Mouse (Mus musculus): Measurements from ENCODE around the gene Cdk16. TPM values are rescaled to one million over a fixed set of nuclear protein-coding genes. Genes with fewer than 3 reads are reported as not detected.

The Cdk16 gene
- polyA plus RNA-seq (2015; fragmentation: Nextera tagmentation; extraction: Ambion mirVana), result 111 and 127 TPM in 2 replicates

GRCm38 (mm10) chrX:20687519-20688067, at the start of gene Cdk16:
Gene Cdk16, plus strand, starts transcription at chrX:20687954.
- Histone ChIP-seq H3K4me2 (peak within 1 kb of the TSS; percentile 65), H3K36me3 (peaks cover 8% of the 10 kb centered on the region), H3K4me3 (peak within 1 kb of the TSS; percentile 64), H3K4me1 (peaks cover 10% of the 10 kb centered on the region), H3K9me3 (no peaks in the 10 kb centered on the region), H3K9ac (peak within 1 kb of the TSS; percentile 91), H3K27ac (peak within 1 kb of the TSS; percentile 95), H3K27me3 (no peaks in the 10 kb centered on the region)
- WGBS, result 24% methylated on average over 16 of the region's 16 CpGs
- peak; percentile 90 for ATAC-seq (ENCODE audit: insufficient number of reproducible peaks, insufficient read depth, low FRiP score, low TSS enrichment, low read depth)

GRCm38 (mm10) chrX:20638141-20638540, 49.6 kb upstream of the Cdk16 start:
- 92% methylated on average over 2 of the region's 2 CpGs for WGBS
- Histone ChIP-seq H3K9me3 (no peaks in the 10 kb centered on the region), H3K36me3 (peaks cover 70% of the 10 kb centered on the region), H3K4me2 (no peak overlapping the region), H3K4me1 (no peaks in the 10 kb centered on the region), H3K27me3 (no peaks in the 10 kb centered on the region), H3K27ac (no peak overlapping the region), H3K9ac (no peak overlapping the region), H3K4me3 (no peak overlapping the region)
- ATAC-seq (ENCODE audit: insufficient number of reproducible peaks, insufficient read depth, low FRiP score, low TSS enrichment, low read depth), result no peak

- H3K36me3 ChIP-seq, result peaks cover 67% of the 10 kb centered on the region
- H3K9ac ChIP-seq, result no peak overlapping the region
- ATAC-seq (ENCODE audit: insufficient number of reproducible peaks, insufficient read depth, low FRiP score, low TSS enrichment, low read depth), result no peak
- no peak overlapping the region for H3K4me3 ChIP-seq
- no peaks in the 10 kb centered on the region for H3K27me3 ChIP-seq
- no peaks in the 10 kb centered on the region for H3K9me3 ChIP-seq
- H3K4me1 ChIP-seq, result no peaks in the 10 kb centered on the region
- no peak overlapping the region for H3K27ac ChIP-seq
- no peak overlapping the region for H3K4me2 ChIP-seq
- 82% methylated on average over 5 of the region's 5 CpGs for WGBS
Observed at GRCm38 (mm10) chrX:20644780-20645179, 43.0 kb upstream of the Cdk16 start.

GRCm38 (mm10) chrX:20657593-20657992, 30.2 kb upstream of the Cdk16 start:
- H3K9ac ChIP-seq, result no peak overlapping the region
- peak overlapping the region; percentile 52 for H3K4me3 ChIP-seq

GRCm38 (mm10) chrX:20658026-20658652, 29.6 kb upstream of the Cdk16 start, which contains the start of gene Uba1:
Gene Uba1, plus strand, starts transcription at chrX:20658326.
- peak; percentile 89 for ATAC-seq (ENCODE audit: insufficient number of reproducible peaks, insufficient read depth, low FRiP score, low TSS enrichment, low read depth)
- Histone ChIP-seq H3K4me1 (no peaks in the 10 kb centered on the region), H3K27me3 (no peaks in the 10 kb centered on the region), H3K9me3 (no peaks in the 10 kb centered on the region), H3K4me3 (peak within 1 kb of the TSS; percentile 52), H3K4me2 (peak within 1 kb of the TSS; percentile 73), H3K9ac (peak within 1 kb of the TSS; percentile 69), H3K27ac (peak within 1 kb of the TSS; percentile 75), H3K36me3 (no peaks in the 10 kb centered on the region)
- WGBS, result 20% methylated on average over 27 of the region's 27 CpGs

More at GRCm38 (mm10) chrX:20657593-20657992, 30.2 kb upstream of the Cdk16 start:
- no peaks in the 10 kb centered on the region for H3K27me3 ChIP-seq
- no peak overlapping the region for H3K27ac ChIP-seq
- H3K4me2 ChIP-seq, result peak overlapping the region; percentile 73
- 34% methylated on average over 5 of the region's 5 CpGs for WGBS
- no peak for ATAC-seq (ENCODE audit: insufficient number of reproducible peaks, insufficient read depth, low FRiP score, low TSS enrichment, low read depth)
- no peaks in the 10 kb centered on the region for H3K4me1 ChIP-seq
- H3K9me3 ChIP-seq, result no peaks in the 10 kb centered on the region
- H3K36me3 ChIP-seq, result no peaks in the 10 kb centered on the region

GRCm38 (mm10) chrX:20658891-20659406, 28.8 kb upstream of the Cdk16 start:
- H3K9ac ChIP-seq, result peak overlapping the region; percentile 69
- H3K27ac ChIP-seq, result peak overlapping the region; percentile 75; the same call in 1 of the 2 replicates
- H3K36me3 ChIP-seq, result no peaks in the 10 kb centered on the region
- peak overlapping the region; percentile 73 for H3K4me2 ChIP-seq
- ATAC-seq (ENCODE audit: insufficient number of reproducible peaks, insufficient read depth, low FRiP score, low TSS enrichment, low read depth), result no peak
- no peaks in the 10 kb centered on the region for H3K9me3 ChIP-seq
- H3K4me1 ChIP-seq, result 0 out of 2 replicates have a peak, but pooled peaks cover under 1% of the 10 kb centered on the region
- H3K4me3 ChIP-seq, result peak overlapping the region; percentile 52
- no peaks in the 10 kb centered on the region for H3K27me3 ChIP-seq
- WGBS, result 22% methylated on average over 24 of the region's 24 CpGs

GRCm38 (mm10) chrX:20662317-20662715, 25.4 kb upstream of the Cdk16 start:
- no peaks in the 10 kb centered on the region for H3K36me3 ChIP-seq
- H3K4me1 ChIP-seq, result peaks cover 8% of the 10 kb centered on the region; the same call in 1 of the 2 replicates
- no peak overlapping the region for H3K27ac ChIP-seq
- 0 out of 2 replicates have a peak, but pooled peaks have one; percentile 5 for ATAC-seq (ENCODE audit: insufficient number of reproducible peaks, insufficient read depth, low FRiP score, low TSS enrichment, low read depth)
- no peaks in the 10 kb centered on the region for H3K27me3 ChIP-seq
- no peak overlapping the region for H3K9ac ChIP-seq
- WGBS, result 31% methylated on average over 5 of the region's 5 CpGs
- no peak overlapping the region for H3K4me3 ChIP-seq
- no peaks in the 10 kb centered on the region for H3K9me3 ChIP-seq
- no peak overlapping the region for H3K4me2 ChIP-seq

GRCm38 (mm10) chrX:20662716-20663443, 24.9 kb upstream of the Cdk16 start:
- ATAC-seq (ENCODE audit: insufficient number of reproducible peaks, insufficient read depth, low FRiP score, low TSS enrichment, low read depth), result peak; percentile 83
- Histone ChIP-seq H3K4me2 (peak overlapping the region; percentile 63), H3K36me3 (0 out of 2 replicates have a peak, but pooled peaks cover under 1% of the 10 kb centered on the region), H3K4me3 (peak overlapping the region; percentile 60), H3K9me3 (no peaks in the 10 kb centered on the region), H3K27me3 (no peaks in the 10 kb centered on the region), H3K27ac (peak overlapping the region; percentile 81), H3K4me1 (peaks cover 8% of the 10 kb centered on the region; the same call in 1 of the 2 replicates), H3K9ac (peak overlapping the region; percentile 78)
- 25% methylated on average over 28 of the region's 28 CpGs for WGBS

GRCm38 (mm10) chrX:20663444-20663790, 24.3 kb upstream of the Cdk16 start:
- Histone ChIP-seq H3K36me3 (peaks cover 6% of the 10 kb centered on the region), H3K4me3 (peak overlapping the region; percentile 60), H3K27ac (no peak overlapping the region), H3K4me1 (peaks cover 8% of the 10 kb centered on the region; the same call in 1 of the 2 replicates), H3K27me3 (no peaks in the 10 kb centered on the region), H3K4me2 (peak overlapping the region; percentile 63), H3K9ac (peak overlapping the region; percentile 78), H3K9me3 (no peaks in the 10 kb centered on the region)
- WGBS, result 22% methylated on average over 9 of the region's 9 CpGs
- ATAC-seq (ENCODE audit: insufficient number of reproducible peaks, insufficient read depth, low FRiP score, low TSS enrichment, low read depth), result 0 out of 2 replicates have a peak, but pooled peaks have one; percentile 10

GRCm38 (mm10) chrX:20688068-20688547, 354 bp downstream of the Cdk16 start:
- Histone ChIP-seq H3K4me3 (peak overlapping the region; percentile 64), H3K4me1 (peaks cover 10% of the 10 kb centered on the region), H3K4me2 (peak overlapping the region; percentile 65), H3K36me3 (peaks cover 8% of the 10 kb centered on the region), H3K9ac (peak overlapping the region; percentile 91), H3K27me3 (no peaks in the 10 kb centered on the region), H3K27ac (peak overlapping the region; percentile 95), H3K9me3 (no peaks in the 10 kb centered on the region)
- ATAC-seq (ENCODE audit: insufficient number of reproducible peaks, insufficient read depth, low FRiP score, low TSS enrichment, low read depth), result peak; percentile 83
- WGBS, result 21% methylated on average over 33 of the region's 33 CpGs

- Histone ChIP-seq H3K4me1 (peaks cover 10% of the 10 kb centered on the region), H3K9ac (peak overlapping the region; percentile 91), H3K4me2 (peak overlapping the region; percentile 65), H3K27ac (peak overlapping the region; percentile 95), H3K36me3 (peaks cover 11% of the 10 kb centered on the region; the same call in 1 of the 2 replicates), H3K27me3 (no peaks in the 10 kb centered on the region), H3K9me3 (no peaks in the 10 kb centered on the region), H3K4me3 (peak overlapping the region; percentile 64)
- ATAC-seq (ENCODE audit: insufficient number of reproducible peaks, insufficient read depth, low FRiP score, low TSS enrichment, low read depth), result no peak
- 23% methylated on average over 35 of the region's 35 CpGs for WGBS
Observed at GRCm38 (mm10) chrX:20688615-20689014, 861 bp downstream of the Cdk16 start.
